Mouse (Mus musculus) C3H10T1/2 (cell line): ENCODE results near the gene Grik1. TPM values are rescaled to one million over a fixed set of nuclear protein-coding genes. Genes with fewer than 3 reads are reported as not detected.

Source experiments
- polyA plus RNA-seq, 2 experiments: library from polyadenylated mRNA; unstranded; fragments of >200 nt; fragmentation: generic; extraction: Trizol; gene quantifications; one replicate each; pipeline ENCODE4 v1.2.1; 2012; ENCODE audit warnings: missing spikeins in 2 of 2

Grik1 gene
- polyA plus RNA-seq: not detected

DNA sequence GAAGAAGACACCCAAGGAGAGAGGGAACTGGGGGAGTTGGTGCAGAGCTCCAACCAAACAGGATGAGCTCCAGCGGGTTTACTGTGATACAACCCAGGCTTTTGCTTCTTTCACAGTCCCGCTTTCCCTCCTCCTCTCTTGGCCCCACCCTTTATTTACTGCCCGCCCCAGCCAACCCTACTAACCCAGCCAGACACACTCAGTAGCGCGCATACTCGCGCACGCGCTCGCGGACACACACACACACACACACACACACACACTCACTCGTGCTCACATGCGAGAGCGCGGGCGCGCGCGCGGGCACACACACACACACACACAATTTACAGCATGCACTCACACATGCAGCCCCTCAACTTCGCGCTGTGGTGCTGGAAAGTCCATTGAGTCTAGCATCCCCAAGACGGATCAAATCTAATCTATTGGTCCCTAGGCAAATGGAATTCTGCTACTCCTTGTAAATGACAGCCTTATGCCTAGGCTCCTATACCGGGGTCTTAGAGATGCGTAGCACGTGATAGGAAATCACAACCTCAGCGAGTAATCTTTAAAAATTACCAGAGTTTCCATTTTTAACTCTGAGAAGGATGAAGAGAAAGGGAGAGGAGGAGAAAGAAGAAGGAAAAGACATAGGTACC is at the start of gene Grik1:
Gene Grik1, minus strand, starts transcription at position 134 of the 641 bp plus-strand sequence.

Other genes starting within 250 kb of the Grik1 start
- gene Cldn17, start 216.7 kb upstream of the Grik1 start, polyA plus RNA-seq: not detected